Mouse (Mus musculus) limb, embryonic 10.5 days (tissue): ENCODE data around the gene Chd9. TPM values are rescaled to one million over a fixed set of nuclear protein-coding genes. Genes with fewer than 3 reads are reported as not detected.
"Not testable (repeated sequence)": the region's sequence is repeated elsewhere in the genome, so short reads cannot be mapped to it uniquely, and the experiment has no call there.

Experiments used
- DNase-seq: peaks from one replicate; pipeline ENCODE4 v3.0.0-alpha.2; 2017; ENCODE audit warnings: low spot score
- H3K27ac ChIP-seq: fragments of 300-500 bp; sonication (generic); 2 replicates; pipeline ENCODE4 v1.5.1; 2016; ENCODE audit warnings: mild to moderate bottlenecking
- H3K27me3 ChIP-seq: fragments of 300-500 bp; sonication (generic); 2 replicates; pipeline ENCODE4 v1.6.1; 2016; ENCODE audit warnings: low read depth, mild to moderate bottlenecking; ENCODE audit not compliant: poor library complexity, severe bottlenecking
- H3K36me3 ChIP-seq: fragments of 300-500 bp; sonication (generic); 2 replicates; pipeline ENCODE4 v1.6.1; 2016; ENCODE audit warnings: mild to moderate bottlenecking, moderate library complexity
- H3K4me1 ChIP-seq: fragments of 300-500 bp; sonication (generic); 2 replicates; pipeline ENCODE4 v1.6.1; 2016
- H3K4me3 ChIP-seq: fragments of 300-500 bp; sonication (generic); 2 replicates; pipeline ENCODE4 v1.5.1; 2016; ENCODE audit warnings: mild to moderate bottlenecking, moderate library complexity
- H3K9me3 ChIP-seq: fragments of 300-500 bp; sonication (generic); replicated peaks from 2 replicates; pipeline ENCODE4 v1.6.1; 2016; ENCODE audit warnings: mild to moderate bottlenecking
- WGBS: fragments of 180-500 bp; shearing (Covaris S2); methylation state at CpG from one replicate; pipeline ENCODE4 v1.1.7; 2016; 5-methylcytosine and 5-hydroxymethylcytosine counted together
- polyA plus RNA-seq: library from polyadenylated mRNA; unstranded; fragments of >200 nt; fragmentation: Nextera tagmentation; extraction: Ambion mirVana; gene quantifications from 2 replicates; pipeline ENCODE4 v1.2.1, GENCODE M21; 2016

The Chd9 gene
- polyA plus RNA-seq, 1 experiment from 2014 or later = 45.5 TPM

- no peak for DNase-seq
- Histone ChIP-seq H3K4me3 (no peak overlapping the region), H3K36me3 (no peaks in the 10 kb centered on the region), H3K4me1 (peaks cover 21% of the 10 kb centered on the region), H3K9me3 (no peaks in the 10 kb centered on the region), H3K27me3 (no peaks in the 10 kb centered on the region), H3K27ac (no peak overlapping the region)
- 84% methylated on average over 5 of the region's 5 CpGs for WGBS
These were observed 53.0 kb downstream of the Chd9 start for GRCm38 (mm10) chr8:90881181-90881580.

GRCm38 (mm10) chr8:90882088-90882691 is 54.0 kb downstream of the Chd9 start:
- Histone ChIP-seq H3K4me1 (peaks cover 11% of the 10 kb centered on the region), H3K27me3 (no peaks in the 10 kb centered on the region), H3K36me3 (no peaks in the 10 kb centered on the region), H3K4me3 (no peak overlapping the region), H3K9me3 (no peaks in the 10 kb centered on the region), H3K27ac (no peak overlapping the region)
- DNase-seq = no peak
- 89% methylated on average over 16 of the region's 16 CpGs for WGBS

GRCm38 (mm10) chr8:90885671-90886368 is 57.7 kb downstream of the Chd9 start:
- Histone ChIP-seq H3K9me3 (no peaks in the 10 kb centered on the region), H3K4me1 (no peaks in the 10 kb centered on the region), H3K4me3 (no peak overlapping the region), H3K27me3 (no peaks in the 10 kb centered on the region), H3K27ac (no peak overlapping the region), H3K36me3 (no peaks in the 10 kb centered on the region)
- no peak for DNase-seq
- WGBS = 75% methylated on average over 2 of the region's 2 CpGs

GRCm38 (mm10) chr8:90886369-90886712 is 58.2 kb downstream of the Chd9 start:
- H3K27me3 ChIP-seq, H3K4me3 ChIP-seq, DNase-seq, H3K9me3 ChIP-seq, H3K4me1 ChIP-seq, H3K36me3 ChIP-seq, H3K27ac ChIP-seq: not testable (repeated sequence)
- no CpG with 5 or more reads among the region's 15 CpGs for WGBS

GRCm38 (mm10) chr8:90887328-90887727 is 59.2 kb downstream of the Chd9 start:
- not testable (repeated sequence) for H3K27me3 ChIP-seq, DNase-seq, H3K9me3 ChIP-seq, H3K36me3 ChIP-seq, H3K4me1 ChIP-seq, H3K27ac ChIP-seq
- WGBS = no CpG with 5 or more reads among the region's 20 CpGs
- H3K4me3 ChIP-seq = peak overlapping the region; percentile 40

GRCm38 (mm10) chr8:90891872-90892578 is 63.9 kb downstream of the Chd9 start:
- peaks cover 3% of the 10 kb centered on the region for H3K4me1 ChIP-seq
- WGBS = 91% methylated on average over 8 of the region's 8 CpGs
- no peak overlapping the region for H3K27ac ChIP-seq
- H3K4me3 ChIP-seq = no peak overlapping the region
- H3K27me3 ChIP-seq = no peaks in the 10 kb centered on the region
- no peak for DNase-seq
- peaks cover 8% of the 10 kb centered on the region for H3K36me3 ChIP-seq
- H3K9me3 ChIP-seq = no peaks in the 10 kb centered on the region

- no peak overlapping the region for H3K4me3 ChIP-seq
- DNase-seq = no peak
- 83% methylated on average over 5 of the region's 5 CpGs for WGBS
These were observed 64.4 kb downstream of the Chd9 start for GRCm38 (mm10) chr8:90892579-90892919.

GRCm38 (mm10) chr8:90894231-90894914 is 66.2 kb downstream of the Chd9 start:
- WGBS = 88% methylated on average over 14 of the region's 14 CpGs
- Histone ChIP-seq H3K36me3 (peaks cover 8% of the 10 kb centered on the region), H3K4me3 (no peak overlapping the region), H3K27ac (no peak overlapping the region), H3K27me3 (no peaks in the 10 kb centered on the region), H3K9me3 (no peaks in the 10 kb centered on the region), H3K4me1 (peaks cover 12% of the 10 kb centered on the region)
- no peak for DNase-seq

More at GRCm38 (mm10) chr8:90892579-90892919, 64.4 kb downstream of the Chd9 start:
- Histone ChIP-seq H3K27ac (no peak overlapping the region), H3K4me1 (peaks cover 7% of the 10 kb centered on the region), H3K9me3 (no peaks in the 10 kb centered on the region), H3K36me3 (peaks cover 8% of the 10 kb centered on the region), H3K27me3 (no peaks in the 10 kb centered on the region)

- Histone ChIP-seq H3K27me3 (no peaks in the 10 kb centered on the region), H3K27ac (0 out of 2 replicates have a peak overlapping the region, but pooled peaks have one; percentile 46), H3K36me3 (peaks cover 4% of the 10 kb centered on the region; the same call in 1 of the 2 replicates), H3K4me3 (no peak overlapping the region), H3K9me3 (no peaks in the 10 kb centered on the region), H3K4me1 (peaks cover 12% of the 10 kb centered on the region)
- 59% methylated on average over 5 of the region's 5 CpGs for WGBS
- DNase-seq = no peak
These were observed 69.2 kb downstream of the Chd9 start for GRCm38 (mm10) chr8:90897343-90897742.

GRCm38 (mm10) chr8:90898578-90898977 is 70.4 kb downstream of the Chd9 start:
- Histone ChIP-seq H3K27ac (no peak overlapping the region), H3K4me3 (no peak overlapping the region), H3K9me3 (no peaks in the 10 kb centered on the region), H3K4me1 (peaks cover 12% of the 10 kb centered on the region), H3K27me3 (no peaks in the 10 kb centered on the region), H3K36me3 (no peaks in the 10 kb centered on the region)
- no peak for DNase-seq
- 45% methylated on average over 6 of the region's 6 CpGs for WGBS

GRCm38 (mm10) chr8:90902002-90902401 is 73.8 kb downstream of the Chd9 start:
- Histone ChIP-seq H3K36me3 (no peaks in the 10 kb centered on the region), H3K27me3 (no peaks in the 10 kb centered on the region), H3K27ac (no peak overlapping the region), H3K9me3 (no peaks in the 10 kb centered on the region), H3K4me1 (peaks cover 9% of the 10 kb centered on the region), H3K4me3 (no peak overlapping the region)
- WGBS = 84% methylated on average over 2 of the region's 2 CpGs
- DNase-seq = no peak

- Histone ChIP-seq H3K36me3 (no peaks in the 10 kb centered on the region), H3K27me3 (no peaks in the 10 kb centered on the region), H3K27ac (no peak overlapping the region), H3K4me3 (no peak overlapping the region), H3K4me1 (peaks cover 17% of the 10 kb centered on the region), H3K9me3 (no peaks in the 10 kb centered on the region)
- DNase-seq = no peak
- WGBS = 75% methylated on average over 2 of the region's 2 CpGs
These were observed 76.1 kb downstream of the Chd9 start for GRCm38 (mm10) chr8:90904171-90904706.

- no peaks in the 10 kb centered on the region for H3K36me3 ChIP-seq
- no peaks in the 10 kb centered on the region for H3K9me3 ChIP-seq
- H3K4me3 ChIP-seq = no peak overlapping the region; the same call in 1 of the 2 replicates
- H3K4me1 ChIP-seq = peaks cover 19% of the 10 kb centered on the region
- no peaks in the 10 kb centered on the region for H3K27me3 ChIP-seq
- 92% methylated on average over 4 of the region's 4 CpGs for WGBS
- DNase-seq = no peak
- no peak overlapping the region for H3K27ac ChIP-seq
These were observed 78.8 kb downstream of the Chd9 start for GRCm38 (mm10) chr8:90906922-90907321.
